Mouse (Mus musculus) embryonic fibroblast, embryonic 13.5 days (primary cell): Measurements from ENCODE around the gene Rassf1. TPM values are rescaled to one million over a fixed set of nuclear protein-coding genes. Genes with fewer than 3 reads are reported as not detected.

ENCODE experiments used
- H3K27ac ChIP-seq: 2 replicates; pipeline ENCODE4 v1.5.1; 2012; ENCODE audit warnings: low read length, control low read depth, inconsistent platforms; ENCODE audit not compliant: insufficient read depth
- H3K4me1 ChIP-seq: 2 replicates; pipeline ENCODE4 v1.6.1; 2011; ENCODE audit warnings: low read length; ENCODE audit not compliant: control insufficient read depth, insufficient read depth
- H3K4me3 ChIP-seq: 2 replicates; pipeline ENCODE4 v1.5.1; 2011; ENCODE audit warnings: mild to moderate bottlenecking, control low read depth, low read length; ENCODE audit not compliant: insufficient read depth
- CTCF ChIP-seq: IDR thresholded peaks from 2 replicates; pipeline ENCODE4 v1.5.1; 2011; ENCODE audit warnings: mild to moderate bottlenecking, control low read depth, low read length, moderate library complexity, borderline replicate concordance; ENCODE audit not compliant: insufficient read depth
- POLR2A ChIP-seq: IDR thresholded peaks from 2 replicates; pipeline ENCODE4 v1.6.1; 2011; ENCODE audit warnings: low read depth, mild to moderate bottlenecking, control low read depth, low read length, moderate library complexity
- polyA plus RNA-seq: library from polyadenylated mRNA; stranded (reverse); fragments of >200 nt; gene quantifications from 2 replicates; pipeline ENCODE4 v1.2.4, GENCODE M21; 2011; ENCODE audit warnings: low read depth; ENCODE audit not compliant: missing spikeins, insufficient read length

Gene Rassf1
- polyA plus RNA-seq, 1 experiment = 72.6 TPM

- Histone ChIP-seq H3K4me3 (no peak overlapping the region), H3K4me1 (peaks cover 5% of the 10 kb centered on the region; the same call in 1 of the 2 replicates)
Observed at GRCm38 (mm10) chr9:107577871-107578270, 26.5 kb downstream of the Rassf1 start.

GRCm38 (mm10) chr9:107578587-107578986 is 27.2 kb downstream of the Rassf1 start, which contains the start of gene Naa80:
Gene Naa80, plus strand, starts transcription at chr9:107578887.
- H3K4me1 ChIP-seq = peaks cover 5% of the 10 kb centered on the region; the same call in 1 of the 2 replicates
- H3K4me3 ChIP-seq = no peak within 1 kb of the TSS
- TF ChIP-seq CTCF = no peak
- no peak for TF ChIP-seq POLR2A
- no peak within 1 kb of the TSS for H3K27ac ChIP-seq

More at GRCm38 (mm10) chr9:107577871-107578270, 26.5 kb downstream of the Rassf1 start:
- TF ChIP-seq CTCF = no peak
- TF ChIP-seq POLR2A = no peak
- H3K27ac ChIP-seq = no peak overlapping the region

GRCm38 (mm10) chr9:107579023-107579900 is 27.9 kb downstream of the Rassf1 start:
- peaks cover 5% of the 10 kb centered on the region; the same call in 1 of the 2 replicates for H3K4me1 ChIP-seq
- no peak overlapping the region for H3K27ac ChIP-seq
- 0 out of 2 replicates have a peak, but pooled peaks have one; percentile 7 for TF ChIP-seq POLR2A
- TF ChIP-seq CTCF = no peak
- no peak overlapping the region for H3K4me3 ChIP-seq

- Histone ChIP-seq H3K4me3 (peak within 1 kb of the TSS; percentile 61), H3K27ac (peak within 1 kb of the TSS; percentile 71), H3K4me1 (peaks cover 5% of the 10 kb centered on the region; the same call in 1 of the 2 replicates)
- TF ChIP-seq CTCF (no peak), POLR2A (peak; percentile 87)
Observed at GRCm38 (mm10) chr9:107580501-107581317, 29.4 kb downstream of the Rassf1 start, which contains the start of gene Hyal3. Gene Hyal3, plus strand, starts transcription at chr9:107580818.

GRCm38 (mm10) chr9:107581584-107581983 is 30.2 kb downstream of the Rassf1 start:
- peak overlapping the region; percentile 61 for H3K4me3 ChIP-seq
- no peak for TF ChIP-seq CTCF
- no peak for TF ChIP-seq POLR2A
- H3K27ac ChIP-seq = no peak overlapping the region
- peaks cover 5% of the 10 kb centered on the region; the same call in 1 of the 2 replicates for H3K4me1 ChIP-seq

- TF ChIP-seq POLR2A = no peak
- TF ChIP-seq CTCF = no peak
- Histone ChIP-seq H3K4me1 (peaks cover 5% of the 10 kb centered on the region; the same call in 1 of the 2 replicates), H3K4me3 (no peak overlapping the region), H3K27ac (no peak overlapping the region)
Observed at GRCm38 (mm10) chr9:107582509-107583062, 31.2 kb downstream of the Rassf1 start.

GRCm38 (mm10) chr9:107583174-107583573 is 31.8 kb downstream of the Rassf1 start:
- Histone ChIP-seq H3K4me1 (peaks cover 5% of the 10 kb centered on the region; the same call in 1 of the 2 replicates), H3K27ac (no peak overlapping the region), H3K4me3 (no peak overlapping the region)
- TF ChIP-seq CTCF (no peak), POLR2A (no peak)

- Histone ChIP-seq H3K4me3 (no peak overlapping the region), H3K4me1 (peaks cover 5% of the 10 kb centered on the region; the same call in 1 of the 2 replicates), H3K27ac (no peak overlapping the region)
- TF ChIP-seq POLR2A (no peak), CTCF (no peak)
Observed at GRCm38 (mm10) chr9:107586504-107586903, 35.1 kb downstream of the Rassf1 start.
